Mouse (Mus musculus) layer of hippocampus, adult 2 months (tissue): ENCODE measurements around the gene Tsks. TPM values are rescaled to one million over a fixed set of nuclear protein-coding genes. Genes with fewer than 3 reads are reported as not detected.

Source experiments
- DNase-seq, 2 experiments: peaks; one replicate each; pipeline ENCODE4 v3.0.0; 2022; ENCODE audit warnings: low spot score in 2 of 2
- H3K27ac ChIP-seq: fragments of 200-600 bp; 2 replicates; pipeline ENCODE4 v1.8.1; 2022
- H3K4me3 ChIP-seq: fragments of 200-600 bp; 2 replicates; pipeline ENCODE4 v1.8.1; 2022; ENCODE audit warnings: mild to moderate bottlenecking
- CTCF ChIP-seq: fragments of 200-600 bp; conservative IDR thresholded peaks from 2 replicates; pipeline ENCODE4 v1.8.1; 2022; ENCODE audit warnings: antibody characterized with exemption, mild to moderate bottlenecking, moderate library complexity
- total RNA-seq, 2 experiments: library from RNA; stranded (reverse); gene quantifications; 2 replicates each; pipeline ENCODE4 v1.2.3; 2021

The Tsks gene
- total RNA-seq, 2 experiments from 2014 or later = 1.3 to 2.0 TPM

DNA sequence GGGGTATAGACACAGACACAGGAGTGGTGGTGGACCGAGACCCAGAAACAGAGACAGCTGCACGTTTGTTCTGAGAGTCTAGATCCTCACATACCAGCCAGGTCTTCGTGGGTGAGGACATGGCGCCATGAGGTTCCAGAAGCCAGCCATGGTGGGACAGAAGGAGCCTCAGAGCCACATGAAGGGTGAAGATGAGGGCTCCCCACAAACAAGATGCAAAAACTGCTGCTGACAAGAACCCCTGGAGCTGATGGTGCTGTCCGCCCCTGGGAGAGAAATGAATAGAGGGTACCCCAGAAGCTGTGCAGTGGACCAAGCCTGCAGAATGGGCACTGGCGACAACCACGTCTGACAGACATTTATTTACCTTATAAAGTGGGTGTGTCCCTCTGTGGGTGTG, 28.1 kb downstream of the Tsks start:
- TF ChIP-seq CTCF = no peak
- Histone ChIP-seq H3K27ac (0 out of 2 replicates have a peak overlapping the region, but pooled peaks have one; percentile 1), H3K4me3 (peak overlapping the region; percentile 62; the same call in 1 of the 2 replicates)
- DNase-seq = no peak

- Histone ChIP-seq H3K4me3 (peak overlapping the region; percentile 94), H3K27ac (peak overlapping the region; percentile 96)
- no peak for DNase-seq
- no peak for TF ChIP-seq CTCF
Measured at GRCm38 (mm10) chr7:44973415-44974130, 30.6 kb downstream of the Tsks start.

- TF ChIP-seq CTCF = no peak
- H3K4me3 ChIP-seq = peak within 1 kb of the TSS; percentile 94
- H3K27ac ChIP-seq = peak within 1 kb of the TSS; percentile 96
- DNase-seq = peak; percentile 91
Measured at GRCm38 (mm10) chr7:44974383-44975116, 31.5 kb downstream of the Tsks start, which contains the start of gene Cpt1c. Cpt1c (minus strand) TSS chr7:44974851.

DNA sequence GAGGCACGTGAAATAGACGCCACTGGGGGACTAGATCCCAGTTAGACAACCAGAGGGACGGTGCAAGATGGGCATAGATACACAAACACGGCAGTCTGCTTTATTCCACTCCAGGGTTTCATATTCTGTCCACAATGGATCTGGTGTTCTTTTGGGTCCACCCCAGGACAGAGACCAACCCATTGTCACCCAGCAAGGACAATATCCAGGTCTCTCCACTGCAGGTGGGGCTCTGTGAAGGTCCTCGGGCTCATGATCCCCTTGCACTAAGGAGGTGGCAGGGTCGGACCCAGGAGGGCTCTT, 32.1 kb downstream of the Tsks start:
- H3K27ac ChIP-seq = peak overlapping the region; percentile 96
- no peak for DNase-seq
- no peak overlapping the region; the same call in 1 of the 2 replicates for H3K4me3 ChIP-seq
- no peak for TF ChIP-seq CTCF

DNA sequence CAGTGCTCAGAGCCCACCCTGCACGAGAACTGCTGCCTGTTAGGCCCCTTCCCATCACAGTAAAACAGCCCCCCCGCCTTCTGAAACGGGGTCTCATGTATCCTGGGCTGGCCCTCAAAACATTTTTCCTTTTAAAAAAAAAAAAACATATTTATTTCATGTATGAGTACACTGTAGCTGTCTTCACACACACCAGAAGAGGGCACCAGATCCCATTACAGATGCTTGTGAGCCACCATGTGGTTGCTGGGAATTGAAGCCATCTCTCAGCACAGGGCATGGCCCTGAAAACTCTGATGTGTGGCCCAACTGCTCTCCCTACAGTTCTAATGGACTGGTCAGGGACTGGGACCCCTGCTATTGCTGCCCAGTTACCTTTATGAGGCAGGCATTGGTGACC, 35.3 kb downstream of the Tsks start:
- H3K27ac ChIP-seq = no peak overlapping the region
- no peak overlapping the region for H3K4me3 ChIP-seq
- no peak for DNase-seq
- peak; percentile 53 for TF ChIP-seq CTCF

- Histone ChIP-seq H3K4me3 (no peak overlapping the region), H3K27ac (no peak overlapping the region)
- TF ChIP-seq CTCF = no peak
- DNase-seq = no peak
Measured at GRCm38 (mm10) chr7:44981539-44981938, 38.5 kb downstream of the Tsks start.

DNA sequence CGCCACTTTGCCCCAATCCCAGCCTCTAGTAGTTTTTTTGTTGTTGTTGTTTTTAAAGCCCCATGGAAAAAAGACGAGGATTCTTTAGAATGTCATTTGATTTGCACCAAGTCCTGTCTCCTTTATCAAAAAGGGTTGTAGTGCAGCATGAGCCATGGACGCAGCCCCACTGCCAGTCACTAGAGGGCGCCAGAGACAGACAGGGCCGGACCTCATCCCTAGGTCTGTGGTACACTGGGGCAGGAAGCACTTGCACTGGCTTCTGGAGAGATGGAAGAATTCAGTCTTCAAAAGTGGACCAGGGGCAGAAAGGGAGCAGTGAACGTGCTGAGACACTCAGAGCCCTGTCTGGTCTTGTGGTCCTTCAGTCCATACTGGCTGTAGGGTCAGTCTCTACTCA, 40.1 kb downstream of the Tsks start:
- H3K27ac ChIP-seq = no peak overlapping the region

GRCm38 (mm10) chr7:44983944-44984832, 41.2 kb downstream of the Tsks start:
- DNase-seq = no peak
- TF ChIP-seq CTCF = no peak
- Histone ChIP-seq H3K4me3 (no peak overlapping the region), H3K27ac (no peak overlapping the region)

More for the DNA sequence above, 40.1 kb downstream of the Tsks start:
- TF ChIP-seq CTCF = peak; percentile 97; the same call in 1 of the 2 replicates
- peak; percentile 78 to 92 for DNase-seq
- H3K4me3 ChIP-seq = no peak overlapping the region

- no peak overlapping the region; the same call in 1 of the 2 replicates for H3K27ac ChIP-seq
- peak overlapping the region; percentile 62; the same call in 1 of the 2 replicates for H3K4me3 ChIP-seq
- DNase-seq = no peak
- no peak for TF ChIP-seq CTCF
Measured at GRCm38 (mm10) chr7:44984833-44985164, 41.8 kb downstream of the Tsks start.

- H3K4me3 ChIP-seq = peak overlapping the region; percentile 62
Measured at GRCm38 (mm10) chr7:44985595-44986191, 42.7 kb downstream of the Tsks start.

GRCm38 (mm10) chr7:44986192-44986878, 43.3 kb downstream of the Tsks start, which contains the start of gene Prmt1:
Prmt1 (minus strand) TSS chr7:44986568.
- peak; percentile 96 to 100 for DNase-seq
- TF ChIP-seq CTCF = no peak

More at GRCm38 (mm10) chr7:44985595-44986191, 42.7 kb downstream of the Tsks start:
- TF ChIP-seq CTCF = peak; percentile 58
- H3K27ac ChIP-seq = peak overlapping the region; percentile 97
- peak in 1 of 2 experiments; percentile 63 for DNase-seq

More at GRCm38 (mm10) chr7:44986192-44986878, 43.3 kb downstream of the Tsks start, which contains the start of gene Prmt1:
- peak within 1 kb of the TSS; percentile 97 for H3K27ac ChIP-seq
- peak within 1 kb of the TSS; percentile 75 for H3K4me3 ChIP-seq
